Mouse (Mus musculus): ENCODE measurements around the gene Fam172a.

DNA sequence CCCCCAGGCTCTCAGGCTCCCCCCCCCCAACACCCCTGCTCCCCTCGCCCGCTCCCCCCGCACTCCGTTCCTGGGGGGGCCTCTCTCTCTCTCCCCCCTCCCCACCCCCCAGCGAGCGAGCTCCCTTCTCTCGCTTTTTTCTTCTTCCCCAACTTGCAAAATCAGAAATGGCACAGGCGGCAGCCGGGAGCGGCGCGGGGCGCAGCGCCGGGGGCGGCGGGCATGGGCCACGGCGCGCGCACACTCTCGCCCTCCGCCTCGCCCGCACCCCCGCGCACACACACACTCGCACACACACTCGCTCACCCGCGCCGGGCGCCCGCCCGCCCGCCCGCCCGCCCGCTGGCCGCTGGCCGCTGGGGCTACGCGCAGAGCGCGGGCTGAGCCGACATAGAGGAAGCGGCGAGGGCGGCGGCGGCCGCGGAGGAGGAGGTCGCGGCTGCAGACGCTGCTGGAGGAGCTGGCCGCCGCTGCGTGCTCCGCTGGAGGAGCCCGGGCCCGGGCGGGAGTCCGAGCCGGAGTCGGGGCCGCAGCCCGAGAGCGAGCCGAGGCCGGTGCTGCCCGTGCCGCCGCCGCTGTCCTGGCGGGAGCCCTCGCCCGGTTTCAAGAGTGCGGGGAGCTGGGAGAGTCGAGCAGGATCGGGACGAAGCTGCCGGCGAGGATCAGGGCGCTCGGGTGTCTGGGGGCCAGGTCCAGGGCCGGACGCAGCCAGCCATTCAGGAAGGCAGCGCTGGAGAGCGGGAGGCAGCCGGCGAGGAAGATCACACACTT lies 497.2 kb downstream of the Fam172a start:
- TF ChIP-seq CTCF (IDR thresholded peaks at IDR 0.05; ENCODE audit: low read depth, low read length) (no peak), TAL1 (conservative IDR thresholded peaks at IDR 0.05; ENCODE audit: low read depth, low read length) (no peak), GATA1 (IDR thresholded peaks at IDR 0.05; ENCODE audit: borderline replicate concordance, low read length) (no peak), GATA2 (IDR thresholded peaks at IDR 0.05; ENCODE audit: borderline replicate concordance, low read depth, low read length) (no peak)

All from G1E (cell line).